Mouse (Mus musculus): ENCODE results near the gene Irf2bp1. TPM values are rescaled to one million over a fixed set of nuclear protein-coding genes. Genes with fewer than 3 reads are reported as not detected.
A peak's percentile ranks its signal among the peaks of the same experiment; 100 is the strongest.

Irf2bp1 gene
- total and polyA plus RNA-seq, 3 experiments = 36.8 to 78.3 (median 44.3) TPM

DNA sequence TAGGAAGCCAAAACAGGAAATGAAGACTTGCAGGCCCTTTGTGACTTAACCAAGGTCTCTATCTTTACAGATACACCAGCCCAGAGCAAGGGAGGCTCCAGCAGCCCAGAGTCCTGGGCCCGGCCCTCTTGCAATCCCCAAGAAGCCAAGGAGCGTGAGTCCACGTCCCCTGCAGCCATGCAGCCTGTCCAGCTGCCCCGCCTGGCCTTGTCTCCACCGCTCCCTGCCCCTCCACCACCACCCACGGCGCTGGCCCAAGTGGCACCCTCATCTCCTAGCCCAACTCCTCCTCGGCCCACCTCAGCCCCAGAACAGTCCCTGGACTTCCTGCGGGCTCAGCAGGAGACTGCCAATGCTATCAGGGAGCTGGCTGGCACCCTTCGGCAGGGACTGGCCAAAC is 3.4 kb upstream of the Irf2bp1 start:
- no peak for DNase-seq

GRCm38 (mm10) chr7:19001066-19001806 is 2.6 kb upstream of the Irf2bp1 start:
- peak; percentile 66 for DNase-seq

GRCm38 (mm10) chr7:19001807-19002085 is 2.1 kb upstream of the Irf2bp1 start:
- DNase-seq = no peak

- DNase-seq = no peak
These were observed 1.7 kb upstream of the Irf2bp1 start for GRCm38 (mm10) chr7:19002115-19002514.

DNA sequence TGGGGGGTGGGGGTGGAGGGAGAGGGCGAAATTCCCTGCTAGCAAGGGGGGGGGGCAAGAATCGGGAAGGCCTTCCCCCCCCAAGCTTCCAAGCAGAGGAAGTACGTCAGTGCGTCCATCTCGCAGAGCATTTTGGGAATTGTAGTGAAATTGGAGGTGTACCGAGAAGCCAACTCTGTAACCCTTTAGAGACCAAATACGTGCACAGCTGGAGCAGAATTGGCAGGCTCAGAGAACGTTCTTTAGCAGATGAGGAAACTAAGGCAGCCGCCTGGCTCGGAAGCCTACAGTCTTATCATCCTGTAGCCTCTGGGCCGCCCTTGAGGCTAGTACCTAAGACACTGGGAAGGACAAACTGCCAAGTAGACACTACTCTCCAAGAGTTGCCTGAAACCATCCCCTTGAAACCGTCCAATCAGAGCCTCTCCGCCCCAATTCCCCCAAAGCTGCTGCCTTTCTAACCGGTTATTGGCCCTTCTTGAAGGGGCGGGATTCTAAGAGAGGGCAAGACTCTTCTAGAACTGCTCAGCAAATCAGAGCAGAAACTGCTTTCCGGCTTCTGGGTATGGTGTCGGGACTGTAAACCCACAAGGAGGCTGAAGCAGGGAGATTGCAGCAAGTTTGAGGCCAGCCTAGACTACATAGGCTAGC is 871 bp upstream of the Irf2bp1 start:
- DNase-seq = peak; percentile 85

DNA sequence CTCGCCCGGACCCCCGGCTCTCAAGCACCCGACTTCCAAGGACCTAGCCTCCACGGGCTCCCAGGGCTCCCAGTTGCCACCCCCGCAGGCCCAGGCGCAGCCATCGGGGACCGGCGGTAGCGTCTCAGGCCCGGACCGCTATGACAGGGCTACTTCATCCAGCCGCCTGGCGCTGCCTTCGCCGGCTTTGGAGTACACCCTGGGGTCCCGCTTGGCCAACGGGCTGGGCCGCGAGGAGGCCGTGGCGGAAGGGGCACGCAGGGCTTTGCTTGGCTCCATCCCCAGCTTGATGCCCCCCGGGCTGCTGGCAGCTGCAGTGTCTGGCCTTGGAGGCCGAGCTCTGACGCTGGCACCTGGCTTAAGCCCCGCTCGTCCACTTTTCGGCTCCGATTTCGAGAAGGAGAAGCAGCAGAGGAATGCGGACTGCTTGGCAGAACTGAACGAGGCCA is 811 bp downstream of the Irf2bp1 start:
- peak; percentile 68 for DNase-seq

DNA sequence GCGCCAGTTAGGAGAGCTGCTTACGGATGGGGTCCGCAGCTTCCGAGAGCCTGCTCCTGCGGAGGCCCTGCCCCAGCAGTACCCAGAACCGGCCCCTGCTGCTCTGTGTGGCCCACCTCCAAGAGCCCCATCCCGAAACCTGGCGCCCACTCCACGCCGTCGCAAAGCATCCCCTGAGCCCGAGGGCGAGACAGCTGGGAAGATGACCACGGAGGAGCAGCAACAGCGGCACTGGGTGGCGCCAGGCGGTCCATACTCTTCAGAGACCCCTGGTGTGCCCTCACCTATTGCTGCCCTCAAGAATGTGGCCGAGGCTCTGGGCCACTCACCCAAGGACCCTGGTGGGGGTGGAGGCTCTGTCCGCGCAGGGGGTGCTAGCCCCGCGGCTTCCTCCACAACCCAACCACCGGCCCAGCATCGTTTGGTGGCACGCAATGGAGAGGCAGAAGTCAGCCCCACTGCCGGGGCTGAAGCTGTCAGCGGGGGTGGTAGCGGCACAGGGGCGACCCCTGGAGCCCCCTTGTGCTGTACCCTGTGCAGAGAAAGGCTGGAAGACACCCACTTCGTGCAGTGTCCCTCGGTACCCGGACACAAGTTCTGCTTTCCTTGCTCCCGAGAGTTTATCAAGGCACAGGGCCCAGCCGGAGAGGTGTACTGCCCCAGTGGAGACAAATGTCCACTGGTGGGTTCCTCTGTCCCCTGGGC is 1.7 kb downstream of the Irf2bp1 start:
- no peak for DNase-seq

GRCm38 (mm10) chr7:19006476-19006875 is 2.6 kb downstream of the Irf2bp1 start:
- peak; percentile 82 for DNase-seq

GRCm38 (mm10) chr7:19007026-19007977 is 3.5 kb downstream of the Irf2bp1 start:
- DNase-seq = no peak

DNA sequence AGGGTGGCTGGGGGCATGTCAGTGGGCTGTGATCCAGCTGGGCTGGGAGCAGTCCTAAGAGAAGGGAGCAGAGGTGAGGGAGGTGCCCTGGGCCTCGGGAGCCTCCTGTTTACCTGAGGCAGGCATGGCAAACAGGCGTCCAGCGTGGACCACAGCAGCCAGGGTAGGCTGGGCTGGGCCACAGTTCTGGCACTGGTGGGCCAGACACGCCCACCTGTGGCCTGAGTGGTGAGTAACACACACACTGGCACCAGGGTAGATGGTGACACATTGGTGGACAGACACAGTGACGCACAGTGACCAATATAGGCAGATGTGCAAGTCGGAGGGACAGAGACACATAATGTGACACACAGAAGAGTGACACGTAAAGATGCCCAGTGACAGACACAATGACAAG is 6.7 kb downstream of the Irf2bp1 start:
- DNase-seq = peak; percentile 60

GRCm38 (mm10) chr7:19012025-19012621 is 8.3 kb downstream of the Irf2bp1 start:
- DNase-seq = peak; percentile 66

- no peak for DNase-seq
These were observed 9.0 kb downstream of the Irf2bp1 start for GRCm38 (mm10) chr7:19012882-19013281.

DNA sequence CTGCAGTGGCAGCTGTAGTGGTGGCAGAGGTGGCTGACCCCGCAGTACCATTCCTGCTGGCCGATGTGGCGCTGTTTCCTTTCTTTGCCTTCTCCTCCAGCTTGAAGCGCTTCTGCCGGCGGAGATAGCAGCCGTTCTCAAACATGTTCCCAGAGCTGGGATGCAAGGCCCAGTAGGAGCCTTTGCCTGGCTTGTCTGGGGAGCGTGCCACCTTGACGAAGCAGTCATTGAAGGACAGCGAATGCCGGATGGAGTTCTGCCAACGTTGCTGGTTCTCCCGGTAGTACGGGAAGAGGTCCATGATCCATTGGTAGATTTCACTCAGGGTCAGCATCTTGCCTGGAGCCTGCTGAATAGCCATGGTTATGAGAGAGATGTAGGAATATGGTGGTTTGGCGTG is 10.6 kb downstream of the Irf2bp1 start:
- no peak for DNase-seq

DNA sequence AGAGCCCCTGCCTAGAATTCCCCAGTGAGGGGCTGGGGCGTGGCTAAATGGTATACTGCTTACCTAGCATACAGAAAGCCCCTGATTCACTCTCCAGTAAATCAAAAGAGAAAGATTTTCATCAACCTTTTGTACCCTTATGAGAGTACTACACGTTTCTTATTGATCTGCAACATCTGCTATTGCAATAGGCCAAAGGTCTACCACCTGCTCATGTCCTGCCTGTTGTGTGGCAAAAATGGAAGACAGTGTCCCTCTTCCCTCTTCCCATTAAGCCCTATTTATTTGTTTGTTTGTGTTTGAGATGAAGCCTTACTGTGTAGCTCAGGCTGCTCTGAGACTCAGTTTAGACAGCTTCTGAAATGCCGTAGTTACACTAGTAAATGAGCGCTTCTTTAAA is 12.2 kb downstream of the Irf2bp1 start:
- DNase-seq = no peak

- no peak for DNase-seq
These were observed 14.1 kb downstream of the Irf2bp1 start for GRCm38 (mm10) chr7:19017909-19018308.

DNA sequence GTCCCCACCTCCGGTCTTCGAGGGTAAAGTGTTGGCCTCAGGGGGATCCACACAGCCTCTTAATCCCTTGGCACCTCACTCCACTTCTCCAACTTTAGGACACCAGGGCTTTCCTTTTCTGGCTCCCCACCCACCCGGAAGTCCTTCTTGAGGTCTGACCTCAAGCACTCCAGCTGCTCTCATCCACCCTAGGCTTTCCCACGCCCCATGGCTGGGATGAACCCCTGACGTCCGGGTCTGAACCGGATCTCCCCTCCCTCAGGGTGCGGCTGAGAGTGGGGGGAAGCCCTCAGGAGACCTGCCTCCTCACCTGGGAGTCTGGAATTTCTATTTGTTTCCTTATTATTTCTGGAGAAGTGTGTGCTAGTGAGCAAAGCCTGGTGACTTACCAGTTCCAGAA is 17.2 kb downstream of the Irf2bp1 start:
- DNase-seq = no peak

DNA sequence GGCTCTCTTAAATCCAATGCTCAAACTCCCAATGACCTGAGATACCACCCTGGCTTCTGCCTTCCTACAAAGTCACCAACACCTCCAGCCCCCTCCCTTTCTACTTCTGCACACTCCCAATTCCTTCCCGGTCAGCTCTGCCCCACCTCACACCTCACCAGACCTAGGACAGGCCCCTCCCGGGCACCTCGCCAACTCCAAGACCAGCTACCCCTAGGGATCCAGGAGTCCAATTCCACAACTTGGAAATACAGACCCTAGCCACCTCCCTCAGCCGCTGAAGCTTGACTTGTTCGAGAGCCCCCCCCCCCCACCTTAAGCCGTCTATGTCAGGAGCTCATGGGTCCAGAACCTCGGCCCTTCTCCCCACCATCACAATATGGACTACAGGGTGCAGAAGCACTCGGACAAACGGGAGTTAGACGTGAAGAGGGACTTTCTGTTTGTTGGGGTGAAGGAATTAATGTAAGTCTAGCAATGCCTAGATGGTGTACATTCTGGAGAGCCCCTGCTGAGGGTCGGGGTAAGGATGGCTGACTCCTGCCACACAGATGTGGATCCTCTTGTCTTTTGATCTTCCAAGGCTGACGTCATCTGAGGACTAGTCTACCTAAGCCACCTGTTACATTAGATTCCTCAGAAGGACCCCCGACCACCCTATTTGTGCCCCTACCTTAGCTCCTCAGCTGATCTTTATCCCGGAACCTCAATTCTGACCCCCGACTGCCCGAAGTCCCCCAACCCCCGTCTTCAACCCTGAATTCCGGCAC is 18.5 kb downstream of the Irf2bp1 start:
- DNase-seq = no peak

DNA sequence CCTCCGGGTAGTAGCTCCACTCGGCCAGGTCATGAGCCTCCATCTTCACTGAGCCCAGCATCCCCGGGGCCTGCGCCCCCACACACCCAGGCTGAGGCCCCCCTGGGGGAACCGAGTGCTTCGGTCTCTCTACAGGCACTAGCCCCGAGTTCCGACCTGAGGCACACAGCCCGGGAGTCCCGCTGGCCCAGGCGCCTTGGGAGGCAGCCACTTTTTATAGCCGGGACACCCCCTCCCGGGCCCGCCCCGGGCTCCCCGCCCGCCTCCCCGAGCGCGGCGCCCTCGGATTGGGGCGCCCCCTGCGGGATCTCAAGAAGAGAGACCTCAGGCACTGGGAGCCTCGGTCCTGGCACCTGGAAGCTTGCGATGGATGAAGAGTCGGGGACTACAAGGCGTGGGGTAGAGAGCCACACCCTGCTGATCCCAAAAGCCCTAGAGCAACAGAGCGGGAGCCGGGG is 19.5 kb downstream of the Irf2bp1 start, which contains the start of gene Foxa3:
Gene Foxa3, minus strand, starts transcription at position 182 of the 458 bp plus-strand sequence.
- DNase-seq = peak; percentile 66

DNA sequence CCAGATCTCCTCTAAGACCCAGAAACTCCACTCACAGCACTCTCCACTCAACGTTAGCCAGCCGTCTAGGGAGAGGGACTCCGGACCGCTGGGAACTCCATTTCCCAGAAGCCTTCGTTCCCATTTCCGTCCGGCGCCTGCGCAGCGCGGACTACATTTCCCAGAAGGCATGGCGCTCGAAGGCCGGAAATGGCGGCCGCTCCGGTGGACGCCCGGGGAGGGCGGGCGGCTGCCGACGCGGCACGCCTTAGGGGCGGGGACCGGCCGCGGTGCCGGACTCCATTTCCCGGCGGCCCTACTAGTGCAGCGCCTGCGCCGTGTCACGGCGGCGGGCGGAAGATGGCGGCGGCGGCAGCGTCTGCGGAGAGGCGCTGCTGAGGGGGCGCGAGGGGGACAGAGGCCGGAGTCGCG is 20.3 kb downstream of the Irf2bp1 start, which contains the start of gene Sympk:
Gene Sympk, plus strand, starts transcription at position 282 of the 411 bp plus-strand sequence.
- peak; percentile 97 for DNase-seq

- no peak for DNase-seq
These were observed 20.9 kb downstream of the Irf2bp1 start for GRCm38 (mm10) chr7:19024581-19025255.
